Mouse (Mus musculus): ENCODE data around the gene Ufc1.

Gene Ufc1

GRCm38 (mm10) chr1:171287136-171288081 lies 7.4 kb downstream of the Ufc1 start, which contains the start of gene Usp21:
Gene Usp21 (minus strand): TSS chr1:171287991.
- DNase-seq (ENCODE audit: low spot score in 2 of 2), result peak; percentile 89 to 93

GRCm38 (mm10) chr1:171286517-171286916 lies 8.3 kb downstream of the Ufc1 start:
- no peak for DNase-seq (ENCODE audit: low spot score in 2 of 2)

- no peak for DNase-seq (ENCODE audit: low spot score in 2 of 2)
These were observed 9.5 kb downstream of the Ufc1 start for GRCm38 (mm10) chr1:171285096-171285892.

- no peak for DNase-seq (ENCODE audit: low spot score in 2 of 2)
These were observed 10.3 kb downstream of the Ufc1 start for GRCm38 (mm10) chr1:171284491-171284890.

- DNase-seq (ENCODE audit: low spot score in 2 of 2), result no peak
These were observed 11.3 kb downstream of the Ufc1 start for GRCm38 (mm10) chr1:171283188-171284160.

GRCm38 (mm10) chr1:171282086-171282805 lies 12.6 kb downstream of the Ufc1 start:
- no peak for DNase-seq (ENCODE audit: low spot score in 2 of 2)

GRCm38 (mm10) chr1:171281528-171281923 lies 13.3 kb downstream of the Ufc1 start:
- DNase-seq (ENCODE audit: low spot score in 2 of 2), result peak; percentile 78 to 84

- DNase-seq (ENCODE audit: low spot score in 2 of 2), result peak; percentile 77 to 83
These were observed 13.8 kb downstream of the Ufc1 start, which contains the start of gene Ppox for GRCm38 (mm10) chr1:171280916-171281527. Gene Ppox (minus strand): TSS chr1:171281186.

- no peak for DNase-seq (ENCODE audit: low spot score in 2 of 2)
These were observed 14.4 kb downstream of the Ufc1 start for GRCm38 (mm10) chr1:171280250-171280915.

GRCm38 (mm10) chr1:171279721-171280120 lies 15.1 kb downstream of the Ufc1 start:
- no peak for DNase-seq (ENCODE audit: low spot score in 2 of 2)

- no peak for DNase-seq (ENCODE audit: low spot score in 2 of 2)
These were observed 15.7 kb downstream of the Ufc1 start for GRCm38 (mm10) chr1:171279012-171279705.

- no peak for DNase-seq (ENCODE audit: low spot score in 2 of 2)
These were observed 16.4 kb downstream of the Ufc1 start for GRCm38 (mm10) chr1:171278436-171278835.

GRCm38 (mm10) chr1:171277736-171278135 lies 17.1 kb downstream of the Ufc1 start:
- DNase-seq (ENCODE audit: low spot score in 2 of 2), result no peak

GRCm38 (mm10) chr1:171276110-171276748 lies 18.6 kb downstream of the Ufc1 start:
- no peak for DNase-seq (ENCODE audit: low spot score in 2 of 2)

GRCm38 (mm10) chr1:171275144-171275734 lies 19.6 kb downstream of the Ufc1 start:
- no peak for DNase-seq (ENCODE audit: low spot score in 2 of 2)

- DNase-seq (ENCODE audit: low spot score in 2 of 2), result no peak
These were observed 20.7 kb downstream of the Ufc1 start for GRCm38 (mm10) chr1:171274171-171274570.

- DNase-seq (ENCODE audit: low spot score in 2 of 2), result no peak
These were observed 22.7 kb downstream of the Ufc1 start for GRCm38 (mm10) chr1:171272086-171272485.

GRCm38 (mm10) chr1:171271622-171272021 lies 23.2 kb downstream of the Ufc1 start:
- no peak for DNase-seq (ENCODE audit: low spot score in 2 of 2)

All from spleen, postnatal 14 days (tissue).